ENCODE assay signal across 12 mouse cellular contexts in the genomic region with DNA sequence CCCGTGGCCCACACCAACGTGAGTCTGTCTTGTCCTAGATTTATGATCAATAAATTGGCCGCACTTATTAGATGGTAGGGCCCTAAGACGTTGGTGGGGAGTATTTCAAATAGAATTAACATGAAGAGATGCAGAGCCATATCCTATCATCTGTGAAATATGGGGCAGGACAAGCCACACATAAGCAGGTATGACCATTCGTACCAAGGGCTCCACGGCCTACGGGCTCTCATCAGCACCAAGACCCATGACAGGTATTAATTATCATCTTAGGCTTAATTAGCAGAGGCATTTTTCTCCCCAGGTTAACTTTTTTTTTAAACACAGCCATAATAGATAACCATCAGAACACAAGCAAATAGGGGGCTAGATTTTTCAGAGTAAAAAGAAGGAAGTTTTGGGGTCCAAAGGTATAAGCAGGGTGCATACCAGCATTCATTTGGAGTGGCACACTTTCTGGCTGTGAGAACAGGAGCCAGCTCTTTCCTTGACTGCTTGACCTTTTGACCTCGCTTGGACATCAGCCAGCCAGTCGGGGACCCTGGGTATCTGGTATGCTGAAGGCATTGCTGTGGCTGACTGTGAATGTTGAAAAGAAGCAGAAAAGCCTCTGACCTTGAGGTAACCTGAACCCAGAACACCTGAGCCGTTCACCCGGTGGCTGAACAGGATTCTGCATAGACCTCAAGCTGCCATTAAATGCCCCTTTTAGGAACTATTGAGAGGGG.
DNase-seq lines count a peak whose midpoint lies in the region; ATAC-seq and TF ChIP-seq lines count a peak whose summit lies in the region.
"Had no signal": no experiment of that assay in that cellular context is flagged by ENCODE, and none has a peak within 500 bp of the region (broad histone marks: within the 10 kb centered on the region; RNA-seq: fewer than 3 reads in every experiment).

No protein-coding gene starts in this region.

- no peaks in the 10 kb centered on the region for H3K27me3 ChIP-seq in liver, embryonic 12.5 days (replicated peaks)
- H3K27me3 ChIP-seq in midbrain, postnatal 0 days (ENCODE audit: insufficient read depth, low read length), result no peaks in the 10 kb centered on the region
- H3K27me3 ChIP-seq: forebrain, embryonic 15.5 days had no signal

- H3K27ac ChIP-seq in liver, embryonic 12.5 days, result no peak overlapping the region
- H3K27ac ChIP-seq in midbrain, postnatal 0 days (ENCODE audit: low read depth, low read length), result peak overlapping the region; percentile 52; the same call in 1 of the 2 replicates
- H3K27ac ChIP-seq: kidney, postnatal 0 days had no signal

- H3K4me2 ChIP-seq in liver, embryonic 12.5 days, result no peak overlapping the region
- no peak overlapping the region for H3K4me2 ChIP-seq in midbrain, postnatal 0 days (ENCODE audit: low read depth, low read length, poor library complexity, severe bottlenecking)
- H3K4me2 ChIP-seq: forebrain, embryonic 15.5 days had no signal

- H3K36me3 ChIP-seq in liver, embryonic 12.5 days, result no peaks in the 10 kb centered on the region
- H3K36me3 ChIP-seq in midbrain, postnatal 0 days (ENCODE audit: insufficient read depth, low read length), result no peaks in the 10 kb centered on the region
- H3K36me3 ChIP-seq: forebrain, embryonic 15.5 days had no signal

- DNase-seq in liver, result peak; percentile 26
- DNase-seq in adrenal gland, postnatal 25 days, result peak; percentile 63
- peak; percentile 50 for DNase-seq in kidney, adult 9 months
- DNase-seq in midbrain, postnatal 0 days (ENCODE audit: low spot score), result no peak
- no peak for DNase-seq in spleen, postnatal 4 days (ENCODE audit: low spot score in 2 of 2)
- DNase-seq in cerebellum, postnatal 25 days, result no peak
- DNase-seq in urinary bladder, postnatal 25 days (ENCODE audit: low spot score), result no peak
- DNase-seq: cerebellum, adult 8-10 months had no signal

- no peaks in the 10 kb centered on the region; the same call in 1 of the 2 replicates for H3K4me1 ChIP-seq in liver, embryonic 12.5 days
- H3K4me1 ChIP-seq in midbrain, postnatal 0 days (ENCODE audit: insufficient read depth, low read length), result no peaks in the 10 kb centered on the region
- H3K4me1 ChIP-seq: megakaryocyte, embryonic 14.5 days had no signal

- H3K9ac ChIP-seq in liver, embryonic 12.5 days, result no peak overlapping the region
- H3K9ac ChIP-seq in midbrain, postnatal 0 days (replicated peaks; ENCODE audit: low read length, poor library complexity, severe bottlenecking), result no peak overlapping the region
- H3K9ac ChIP-seq: forebrain, embryonic 15.5 days had no signal

- no peak overlapping the region for H3K4me3 ChIP-seq in liver, embryonic 12.5 days
- no peak overlapping the region for H3K4me3 ChIP-seq in midbrain, postnatal 0 days (ENCODE audit: low read depth, low read length)
- H3K4me3 ChIP-seq: forebrain, embryonic 15.5 days; megakaryocyte, embryonic 14.5 days had no signal

- ATAC-seq in liver, embryonic 12.5 days, result no peak
- ATAC-seq in midbrain, postnatal 0 days (ENCODE audit: low FRiP score), result no peak
- ATAC-seq: forebrain, embryonic 15.5 days had no signal

- TF ChIP-seq CTCF in midbrain, postnatal 0 days (IDR thresholded peaks at IDR 0.05), result no peak

- 63% methylated on average over 11 of the region's 11 CpGs for WGBS in liver, embryonic 12.5 days (ENCODE audit: insufficient replicate concordance)
- WGBS in midbrain, postnatal 0 days, result 36% methylated on average over 11 of the region's 11 CpGs

- no peaks in the 10 kb centered on the region for H3K9me3 ChIP-seq in liver, embryonic 12.5 days (replicated peaks)
- H3K9me3 ChIP-seq in midbrain, postnatal 0 days (ENCODE audit: low read length), result no peaks in the 10 kb centered on the region
- H3K9me3 ChIP-seq: forebrain, embryonic 15.5 days; megakaryocyte, embryonic 14.5 days had no signal

Comparison
In these comparisons a context has a peak if more than half of its experiments do, and no peak if none do; other contexts are left out.
1. DNase-seq: peak in liver (single experiment), adrenal gland, postnatal 25 days (single experiment) and kidney, adult 9 months (single experiment); none in midbrain, postnatal 0 days (single experiment), spleen, postnatal 4 days (0 of 2), cerebellum, postnatal 25 days (0 of 2) and urinary bladder, postnatal 25 days (single experiment).